Comparison of ENCODE assay signal across 10 mouse cellular contexts in the genomic region with DNA sequence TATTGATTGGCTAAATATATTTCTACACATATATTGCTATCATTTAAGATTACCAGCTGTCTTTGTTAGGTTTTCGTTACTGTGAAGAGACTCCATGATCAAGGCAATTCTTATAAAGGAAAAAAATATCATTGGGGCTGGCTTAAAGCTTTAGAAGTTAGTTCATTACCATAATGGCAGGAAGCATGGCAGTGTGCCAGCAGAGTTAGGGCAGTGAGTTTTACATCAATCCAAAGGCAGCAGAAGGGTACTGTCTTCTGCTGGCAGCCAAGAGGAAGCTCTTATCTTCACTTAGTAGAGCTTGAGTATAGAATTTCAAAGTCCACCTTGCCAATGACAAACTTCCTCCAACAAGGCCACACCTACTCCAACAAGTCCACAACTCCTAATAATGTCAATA.
"Had no signal": no experiment of that assay in that cellular context is flagged by ENCODE, and none has a peak within 500 bp of the region (broad histone marks: within the 10 kb centered on the region; RNA-seq: fewer than 3 reads in every experiment).

No protein-coding gene starts in this region.

- H3K9ac ChIP-seq: limb, embryonic 15.5 days; liver, embryonic 12.5 days; midbrain, embryonic 12.5 days; neural tube, embryonic 15.5 days had no signal

- H3K4me1 ChIP-seq: limb, embryonic 15.5 days; liver, embryonic 12.5 days; midbrain, embryonic 12.5 days; neural tube, embryonic 15.5 days had no signal

- H3K4me3 ChIP-seq: layer of hippocampus, adult 2 months; limb, embryonic 15.5 days; liver, embryonic 12.5 days; midbrain, embryonic 12.5 days; myocyte; neural tube, embryonic 15.5 days had no signal

- H3K9me3 ChIP-seq: limb, embryonic 15.5 days; liver, embryonic 12.5 days; midbrain, embryonic 12.5 days; neural tube, embryonic 15.5 days had no signal

- H3K27me3 ChIP-seq: limb, embryonic 15.5 days; liver, embryonic 12.5 days; midbrain, embryonic 12.5 days; neural tube, embryonic 15.5 days had no signal

- DNase-seq: right cerebral cortex, adult 18-20 months; spleen, adult 18-20 months; thymus, adult 18-20 months; thymus, postnatal 14 days had no signal

- H3K4me2 ChIP-seq: limb, embryonic 15.5 days; liver, embryonic 12.5 days; midbrain, embryonic 12.5 days; neural tube, embryonic 15.5 days had no signal

- ATAC-seq: liver, embryonic 12.5 days had no signal

- H3K27ac ChIP-seq: layer of hippocampus, adult 2 months; limb, embryonic 15.5 days; liver, embryonic 12.5 days; midbrain, embryonic 12.5 days; neural tube, embryonic 15.5 days had no signal

- H3K36me3 ChIP-seq: limb, embryonic 15.5 days; liver, embryonic 12.5 days; midbrain, embryonic 12.5 days; neural tube, embryonic 15.5 days had no signal
